Mouse (Mus musculus): ENCODE data around the gene Car7. TPM values are rescaled to one million over a fixed set of nuclear protein-coding genes. Genes with fewer than 3 reads are reported as not detected.

The Car7 gene
- polyA plus RNA-seq (2015; fragmentation: Nextera tagmentation; extraction: Ambion mirVana): 1.6 and 1.7 TPM in 2 replicates

DNA sequence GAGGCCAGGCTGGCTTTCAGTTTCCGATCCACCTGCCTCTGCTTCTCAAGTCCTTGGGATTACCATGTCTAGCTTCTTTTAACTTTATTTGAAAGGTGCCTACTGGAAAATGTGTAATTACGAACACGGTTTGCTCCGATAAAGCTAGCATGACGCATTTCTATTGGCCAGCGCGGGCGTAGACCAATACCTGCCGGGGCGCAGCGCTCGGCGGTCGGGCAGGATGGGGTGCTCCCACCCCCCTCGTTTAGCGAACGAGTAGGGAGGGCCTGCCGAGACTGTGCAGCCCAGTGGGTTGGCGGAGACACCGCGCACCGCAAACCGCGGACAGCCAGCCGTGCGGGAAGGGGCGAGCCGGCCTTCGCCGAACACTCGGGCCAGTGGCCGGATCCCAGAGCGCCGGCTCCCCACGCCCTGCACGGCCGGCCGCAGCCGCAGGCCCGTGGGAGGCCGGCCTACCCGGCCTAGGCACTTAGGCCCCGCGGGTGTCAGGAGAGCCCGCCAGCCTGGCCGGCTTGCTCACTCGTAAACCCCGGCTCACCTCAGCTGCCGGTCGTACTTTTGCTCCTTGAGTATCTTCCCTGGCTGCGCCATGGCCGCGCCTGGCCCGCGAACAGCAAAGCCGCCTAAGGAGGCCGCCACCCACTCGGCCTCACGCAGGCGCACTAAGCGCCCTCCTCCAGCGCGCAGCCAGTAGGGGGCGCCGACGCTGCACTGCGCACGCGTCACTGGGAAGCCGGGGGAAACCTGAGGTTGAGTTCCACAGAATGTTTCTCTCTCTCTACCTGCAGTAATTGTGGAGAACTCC is at the start of gene Car7, which contains the start of gene Nae1:
Gene Car7 (plus strand): TSS at position 719 of the 808 bp plus-strand sequence.
Gene Nae1 (minus strand): TSS at position 667 of the 808 bp plus-strand sequence.
- H3K27me3 ChIP-seq: peaks cover 10% of the 10 kb centered on the region
- H3K4me2 ChIP-seq: peak within 1 kb of the TSS; percentile 74
- WGBS: under 1% methylated on average over 66 of the region's 70 CpGs
- peaks cover 11% of the 10 kb centered on the region for H3K36me3 ChIP-seq (ENCODE audit: poor library complexity, severe bottlenecking)
- H3K9me3 ChIP-seq (replicated peaks): no peaks in the 10 kb centered on the region
- H3K27ac ChIP-seq: peak within 1 kb of the TSS; percentile 75
- peaks cover 27% of the 10 kb centered on the region for H3K4me1 ChIP-seq
- ATAC-seq: peak; percentile 97
- peak within 1 kb of the TSS; percentile 89 for H3K4me3 ChIP-seq
- H3K9ac ChIP-seq: peak within 1 kb of the TSS; percentile 98

DNA sequence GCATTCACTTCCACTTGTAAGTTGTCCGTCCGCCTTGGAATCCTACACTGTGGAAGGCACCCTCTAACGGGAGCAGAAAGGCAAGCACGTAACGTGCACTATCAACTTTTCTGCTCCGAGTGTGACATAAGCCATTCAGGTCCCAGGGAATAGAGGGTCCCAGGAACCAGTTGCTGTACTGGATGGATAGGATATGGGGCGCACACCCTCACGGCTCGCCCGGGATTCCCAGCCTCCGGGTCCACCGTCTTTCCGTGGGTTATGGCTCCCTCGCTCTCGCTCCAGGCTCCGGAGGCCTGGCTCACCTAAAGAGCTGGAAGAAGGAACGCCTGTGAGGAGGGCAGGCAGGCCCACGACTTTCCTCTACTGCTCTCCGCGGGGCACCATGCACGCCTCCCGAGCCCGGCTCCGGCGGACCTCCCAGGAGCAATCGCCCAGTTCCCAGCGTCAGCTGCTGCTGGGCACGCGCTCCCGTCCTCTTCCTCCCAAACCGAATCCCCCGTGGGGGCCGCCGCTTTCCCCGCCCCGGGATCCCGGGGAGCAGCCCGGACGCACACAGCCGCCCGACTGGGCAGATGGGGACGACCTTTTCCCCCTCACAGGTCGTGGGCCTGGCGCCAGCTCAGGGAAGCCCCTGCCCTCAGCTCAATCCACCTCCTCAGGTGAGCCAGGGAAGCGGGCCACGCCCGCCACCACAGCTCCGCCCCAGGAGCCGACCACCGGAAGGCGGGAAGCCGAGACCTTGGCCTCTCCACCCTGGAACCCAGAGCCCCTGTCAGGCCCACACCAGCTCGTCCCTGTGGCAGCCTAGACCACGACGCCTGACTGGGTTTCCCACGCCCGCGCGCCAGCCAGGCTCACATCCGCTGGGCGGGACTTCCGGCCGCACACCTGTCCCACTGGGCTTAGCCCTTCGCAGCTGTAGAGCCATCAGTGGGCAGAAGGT is 25.2 kb upstream of the Car7 start, which contains the start of gene Terb1:
Gene Terb1 (minus strand): TSS at position 850 of the 946 bp plus-strand sequence.
- H3K4me2 ChIP-seq: peak within 1 kb of the TSS; percentile 96
- peaks cover 13% of the 10 kb centered on the region for H3K36me3 ChIP-seq (ENCODE audit: poor library complexity, severe bottlenecking)
- H3K27ac ChIP-seq: no peak within 1 kb of the TSS
- H3K9ac ChIP-seq: peak within 1 kb of the TSS; percentile 76
- no peaks in the 10 kb centered on the region for H3K9me3 ChIP-seq (replicated peaks)
- WGBS: 1% methylated on average over 64 of the region's 64 CpGs
- H3K27me3 ChIP-seq: no peaks in the 10 kb centered on the region
- peak; percentile 81 for ATAC-seq
- H3K4me3 ChIP-seq: peak within 1 kb of the TSS; percentile 50
- peaks cover 12% of the 10 kb centered on the region for H3K4me1 ChIP-seq

GRCm38 (mm10) chr8:104510134-104510533 is 24.4 kb upstream of the Car7 start:
- H3K27me3 ChIP-seq: no peaks in the 10 kb centered on the region
- H3K4me3 ChIP-seq: no peak overlapping the region
- H3K27ac ChIP-seq: no peak overlapping the region
- no peaks in the 10 kb centered on the region for H3K9me3 ChIP-seq (replicated peaks)
- ATAC-seq: peak; percentile 34; the same call in 1 of the 2 replicates
- no peak overlapping the region for H3K9ac ChIP-seq
- H3K4me1 ChIP-seq: peaks cover 12% of the 10 kb centered on the region
- H3K4me2 ChIP-seq: peak overlapping the region; percentile 96
- peaks cover 20% of the 10 kb centered on the region for H3K36me3 ChIP-seq (ENCODE audit: poor library complexity, severe bottlenecking)
- 83% methylated on average over 3 of the region's 3 CpGs for WGBS

DNA sequence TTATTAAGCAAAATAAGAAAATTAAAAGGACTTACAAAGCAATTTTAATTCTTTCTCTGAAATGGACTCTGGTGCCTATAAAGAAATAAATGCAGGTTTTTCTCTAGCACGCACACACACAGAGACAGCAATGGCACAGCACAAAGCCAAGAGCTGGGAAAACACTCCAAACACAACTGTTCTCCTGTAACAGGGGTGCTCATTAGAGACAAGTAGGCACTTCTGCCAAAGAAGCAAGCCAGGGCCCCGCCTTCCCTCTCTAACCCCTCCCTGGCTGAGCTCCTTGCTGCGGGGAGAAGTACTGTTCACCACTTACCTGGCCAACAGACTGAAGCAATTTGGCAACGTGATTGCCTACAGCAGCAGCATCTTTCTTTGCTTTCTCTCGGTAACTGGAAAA is 16.6 kb upstream of the Car7 start:
- Histone ChIP-seq H3K4me1 (no peaks in the 10 kb centered on the region), H3K36me3 (ENCODE audit: poor library complexity, severe bottlenecking) (peaks cover 74% of the 10 kb centered on the region), H3K4me2 (no peak overlapping the region), H3K4me3 (no peak overlapping the region), H3K27me3 (no peaks in the 10 kb centered on the region), H3K9me3 (replicated peaks) (no peaks in the 10 kb centered on the region), H3K9ac (no peak overlapping the region), H3K27ac (no peak overlapping the region)
- WGBS: 78% methylated on average over 5 of the region's 5 CpGs
- no peak; the same call in 1 of the 2 replicates for ATAC-seq

- WGBS: 86% methylated on average over 6 of the region's 6 CpGs
- Histone ChIP-seq H3K36me3 (ENCODE audit: poor library complexity, severe bottlenecking) (peaks cover 36% of the 10 kb centered on the region), H3K27ac (no peak overlapping the region; the same call in 1 of the 2 replicates), H3K27me3 (no peaks in the 10 kb centered on the region), H3K4me3 (no peak overlapping the region), H3K4me2 (no peak overlapping the region), H3K9me3 (replicated peaks) (no peaks in the 10 kb centered on the region), H3K9ac (no peak overlapping the region), H3K4me1 (peaks cover 18% of the 10 kb centered on the region)
- no peak for ATAC-seq
Measured at GRCm38 (mm10) chr8:104529671-104530070, 4.8 kb upstream of the Car7 start.

GRCm38 (mm10) chr8:104533551-104533950 is 938 bp upstream of the Car7 start:
- 0 out of 2 replicates have a peak, but pooled peaks have one; percentile 28 for ATAC-seq
- Histone ChIP-seq H3K27me3 (peaks cover 4% of the 10 kb centered on the region), H3K9me3 (replicated peaks) (no peaks in the 10 kb centered on the region), H3K4me3 (peak overlapping the region; percentile 89), H3K27ac (no peak overlapping the region), H3K4me1 (peaks cover 27% of the 10 kb centered on the region), H3K9ac (peak overlapping the region; percentile 98), H3K4me2 (peak overlapping the region; percentile 74), H3K36me3 (ENCODE audit: poor library complexity, severe bottlenecking) (peaks cover 11% of the 10 kb centered on the region)
- 19% methylated on average over 7 of the region's 7 CpGs for WGBS

GRCm38 (mm10) chr8:104534779-104535141 is 271 bp downstream of the Car7 start:
- Histone ChIP-seq H3K27ac (no peak overlapping the region), H3K36me3 (ENCODE audit: poor library complexity, severe bottlenecking) (peaks cover 5% of the 10 kb centered on the region), H3K9ac (peak overlapping the region; percentile 52), H3K9me3 (replicated peaks) (no peaks in the 10 kb centered on the region), H3K4me2 (peak overlapping the region; percentile 74), H3K4me3 (peak overlapping the region; percentile 89), H3K27me3 (peaks cover 16% of the 10 kb centered on the region), H3K4me1 (peaks cover 27% of the 10 kb centered on the region)
- ATAC-seq: peak; percentile 66
- WGBS: 10% methylated on average over 9 of the region's 9 CpGs

DNA sequence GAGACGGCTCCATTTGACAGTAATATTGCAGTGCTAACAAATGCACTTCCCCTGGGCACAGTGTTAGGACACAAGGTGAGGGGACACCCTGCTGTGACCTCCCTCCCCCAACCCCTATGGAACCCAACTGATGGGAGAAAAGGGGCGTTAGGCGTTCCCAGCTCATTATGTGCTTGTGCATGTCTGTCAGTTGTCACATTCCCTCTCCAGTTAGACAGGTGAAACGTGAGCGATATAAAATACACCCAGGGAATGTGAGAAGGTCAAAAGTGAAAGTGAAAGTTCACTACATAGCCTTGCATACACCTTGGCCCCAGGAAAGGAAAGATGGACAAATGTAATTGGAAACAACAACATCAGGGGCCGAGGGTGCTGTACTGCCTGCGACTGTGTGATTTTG is 889 bp downstream of the Car7 start:
- H3K36me3 ChIP-seq (ENCODE audit: poor library complexity, severe bottlenecking): no peaks in the 10 kb centered on the region
- H3K9ac ChIP-seq: no peak overlapping the region
- H3K4me3 ChIP-seq: no peak overlapping the region
- peak overlapping the region; percentile 74 for H3K4me2 ChIP-seq
- no peak for ATAC-seq
- H3K27me3 ChIP-seq: peaks cover 22% of the 10 kb centered on the region
- peaks cover 28% of the 10 kb centered on the region for H3K4me1 ChIP-seq
- H3K9me3 ChIP-seq (replicated peaks): no peaks in the 10 kb centered on the region
- H3K27ac ChIP-seq: no peak overlapping the region
- WGBS: 46% methylated on average over 7 of the region's 7 CpGs

DNA sequence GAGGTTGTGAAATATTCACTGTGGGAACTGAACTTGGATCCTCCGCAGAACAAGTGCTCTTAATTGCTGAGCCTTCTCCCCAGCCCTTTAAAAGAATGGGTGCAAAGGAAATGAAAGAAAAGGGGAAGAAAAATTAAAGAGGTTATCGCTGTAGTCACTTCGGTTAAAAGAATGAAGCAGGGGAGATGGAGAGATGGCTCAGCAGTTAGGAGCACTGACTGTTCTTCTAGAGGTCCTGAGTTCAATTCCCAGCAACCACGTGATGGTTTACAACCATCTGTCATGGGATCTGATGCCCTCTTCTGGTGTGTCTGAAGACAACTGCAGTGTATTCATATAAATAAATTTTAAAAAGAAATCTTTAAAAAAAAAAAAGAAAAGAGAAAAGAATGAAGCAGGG is 1.5 kb downstream of the Car7 start:
- no peak overlapping the region for H3K4me2 ChIP-seq
- H3K36me3 ChIP-seq (ENCODE audit: poor library complexity, severe bottlenecking): no peaks in the 10 kb centered on the region
- no peak overlapping the region for H3K4me3 ChIP-seq
- no peak overlapping the region for H3K9ac ChIP-seq
- peaks cover 29% of the 10 kb centered on the region for H3K27me3 ChIP-seq
- 87% methylated on average over 4 of the region's 4 CpGs for WGBS
- no peaks in the 10 kb centered on the region for H3K9me3 ChIP-seq (replicated peaks)
- peaks cover 35% of the 10 kb centered on the region for H3K4me1 ChIP-seq
- ATAC-seq: no peak
- no peak overlapping the region for H3K27ac ChIP-seq

GRCm38 (mm10) chr8:104538896-104539295 is 4.4 kb downstream of the Car7 start:
- ATAC-seq: no peak
- WGBS: 90% methylated on average over 4 of the region's 4 CpGs
- no peak overlapping the region for H3K4me2 ChIP-seq
- no peak overlapping the region for H3K27ac ChIP-seq
- H3K9ac ChIP-seq: no peak overlapping the region
- H3K4me3 ChIP-seq: no peak overlapping the region
- peaks cover 58% of the 10 kb centered on the region for H3K27me3 ChIP-seq
- no peaks in the 10 kb centered on the region for H3K9me3 ChIP-seq (replicated peaks)
- H3K36me3 ChIP-seq (ENCODE audit: poor library complexity, severe bottlenecking): no peaks in the 10 kb centered on the region
- H3K4me1 ChIP-seq: peaks cover 25% of the 10 kb centered on the region

DNA sequence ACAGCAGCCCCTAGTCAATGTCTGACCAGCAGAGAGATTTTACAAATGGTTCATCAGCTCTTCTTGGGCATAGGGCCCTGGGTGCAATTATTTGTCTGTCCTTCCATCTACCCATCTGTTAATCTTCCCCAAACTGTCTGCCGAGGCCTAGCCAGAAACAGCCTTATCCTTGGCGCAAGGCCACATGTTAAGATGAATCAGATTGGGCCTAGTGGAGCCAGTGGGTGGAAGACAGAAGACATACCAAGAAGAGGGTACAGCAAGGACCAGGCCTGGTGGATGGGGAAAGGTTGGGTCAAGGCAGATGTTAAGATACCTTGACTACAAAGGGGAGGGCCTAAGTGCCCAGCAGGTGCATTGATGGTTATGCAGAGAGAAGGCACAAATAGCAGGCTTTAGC is 5.1 kb downstream of the Car7 start:
- H3K9me3 ChIP-seq (replicated peaks): no peaks in the 10 kb centered on the region
- H3K27me3 ChIP-seq: peaks cover 64% of the 10 kb centered on the region
- no peaks in the 10 kb centered on the region for H3K36me3 ChIP-seq (ENCODE audit: poor library complexity, severe bottlenecking)
- no peak overlapping the region for H3K4me3 ChIP-seq
- no peak overlapping the region for H3K4me2 ChIP-seq
- 85% methylated on average over 2 of the region's 2 CpGs for WGBS
- ATAC-seq: no peak
- H3K4me1 ChIP-seq: peaks cover 25% of the 10 kb centered on the region
- no peak overlapping the region for H3K27ac ChIP-seq
- no peak overlapping the region for H3K9ac ChIP-seq

DNA sequence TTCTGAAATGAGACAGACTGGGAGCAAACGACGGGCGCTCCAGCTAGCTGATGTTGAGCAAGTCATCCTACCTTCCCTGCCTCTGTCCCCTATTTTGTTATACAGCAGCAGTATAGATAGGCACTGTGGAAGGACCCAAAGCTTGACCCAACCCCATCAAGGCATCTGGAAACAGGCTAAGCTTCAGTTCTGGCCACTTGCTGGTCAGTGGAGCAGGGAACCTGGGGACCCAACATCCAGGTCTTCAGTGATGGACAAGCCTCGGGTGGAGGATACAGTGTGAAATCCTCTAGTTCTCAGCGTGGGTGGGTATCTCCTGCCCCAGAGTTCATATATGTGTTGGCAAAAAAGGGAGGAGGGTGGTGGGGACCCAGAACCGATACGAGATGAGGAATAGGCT is 5.7 kb downstream of the Car7 start:
- H3K4me1 ChIP-seq: peaks cover 18% of the 10 kb centered on the region
- H3K9ac ChIP-seq: no peak overlapping the region
- no peaks in the 10 kb centered on the region for H3K36me3 ChIP-seq (ENCODE audit: poor library complexity, severe bottlenecking)
- no peaks in the 10 kb centered on the region for H3K9me3 ChIP-seq (replicated peaks)
- 35% methylated on average over 7 of the region's 7 CpGs for WGBS
- H3K4me2 ChIP-seq: peak overlapping the region; percentile 95
- ATAC-seq: peak; percentile 7; the same call in 1 of the 2 replicates
- H3K4me3 ChIP-seq: peak overlapping the region; percentile 46
- no peak overlapping the region for H3K27ac ChIP-seq
- peaks cover 65% of the 10 kb centered on the region for H3K27me3 ChIP-seq
